Mouse (Mus musculus): ENCODE data around the gene Nfia. TPM values are rescaled to one million over a fixed set of nuclear protein-coding genes. Genes with fewer than 3 reads are reported as not detected.

Gene Nfia
- polyA plus RNA-seq, 1 experiment from 2014 or later: 17.0 TPM

GRCm38 (mm10) chr4:98120706-98121340 lies 348.3 kb downstream of the Nfia start:
- Histone ChIP-seq H3K4me3 (no peak overlapping the region), H3K27ac (replicated peaks) (no peak overlapping the region), H3K36me3 (replicated peaks) (no peaks in the 10 kb centered on the region), H3K9me3 (no peaks in the 10 kb centered on the region), H3K27me3 (replicated peaks; ENCODE audit: low read depth, poor library complexity, severe bottlenecking) (no peaks in the 10 kb centered on the region), H3K4me1 (peaks cover 22% of the 10 kb centered on the region; the same call in 1 of the 2 replicates)
- DNase-seq (ENCODE audit: low spot score): no peak
- 88% methylated on average over 6 of the region's 6 CpGs for WGBS

GRCm38 (mm10) chr4:98126003-98126677 lies 353.6 kb downstream of the Nfia start:
- WGBS: 84% methylated on average over 11 of the region's 11 CpGs
- H3K27me3 ChIP-seq (replicated peaks; ENCODE audit: low read depth, poor library complexity, severe bottlenecking): no peaks in the 10 kb centered on the region
- no peak overlapping the region for H3K4me3 ChIP-seq
- no peak overlapping the region for H3K27ac ChIP-seq (replicated peaks)
- no peaks in the 10 kb centered on the region for H3K9me3 ChIP-seq
- H3K36me3 ChIP-seq (replicated peaks): no peaks in the 10 kb centered on the region
- no peak for DNase-seq (ENCODE audit: low spot score)
- H3K4me1 ChIP-seq: no peaks in the 10 kb centered on the region

GRCm38 (mm10) chr4:98130798-98131197 lies 358.3 kb downstream of the Nfia start:
- Histone ChIP-seq H3K36me3 (replicated peaks) (no peaks in the 10 kb centered on the region), H3K4me1 (no peaks in the 10 kb centered on the region), H3K27me3 (replicated peaks; ENCODE audit: low read depth, poor library complexity, severe bottlenecking) (no peaks in the 10 kb centered on the region), H3K4me3 (no peak overlapping the region), H3K27ac (replicated peaks) (no peak overlapping the region), H3K9me3 (no peaks in the 10 kb centered on the region)
- 71% methylated on average over 2 of the region's 2 CpGs for WGBS
- no peak for DNase-seq (ENCODE audit: low spot score)

- WGBS: 92% methylated on average over 4 of the region's 4 CpGs
- no peak for DNase-seq (ENCODE audit: low spot score)
- Histone ChIP-seq H3K27me3 (replicated peaks; ENCODE audit: low read depth, poor library complexity, severe bottlenecking) (no peaks in the 10 kb centered on the region), H3K4me3 (no peak overlapping the region), H3K9me3 (no peaks in the 10 kb centered on the region), H3K4me1 (no peaks in the 10 kb centered on the region), H3K36me3 (replicated peaks) (no peaks in the 10 kb centered on the region), H3K27ac (replicated peaks) (no peak overlapping the region)
Observed at GRCm38 (mm10) chr4:98134027-98134426, 361.5 kb downstream of the Nfia start.

- DNase-seq (ENCODE audit: low spot score): no peak
- Histone ChIP-seq H3K27ac (replicated peaks) (no peak overlapping the region), H3K4me3 (no peak overlapping the region), H3K36me3 (replicated peaks) (no peaks in the 10 kb centered on the region), H3K4me1 (no peaks in the 10 kb centered on the region), H3K9me3 (no peaks in the 10 kb centered on the region), H3K27me3 (replicated peaks; ENCODE audit: low read depth, poor library complexity, severe bottlenecking) (no peaks in the 10 kb centered on the region)
- 90% methylated on average over 2 of the region's 2 CpGs for WGBS
Observed at GRCm38 (mm10) chr4:98136072-98136471, 363.5 kb downstream of the Nfia start.

- no peaks in the 10 kb centered on the region for H3K9me3 ChIP-seq
- H3K4me1 ChIP-seq: no peaks in the 10 kb centered on the region
- no peaks in the 10 kb centered on the region for H3K27me3 ChIP-seq (replicated peaks; ENCODE audit: low read depth, poor library complexity, severe bottlenecking)
- no peak overlapping the region for H3K27ac ChIP-seq (replicated peaks)
- DNase-seq (ENCODE audit: low spot score): no peak
- no peak overlapping the region for H3K4me3 ChIP-seq
- no peaks in the 10 kb centered on the region for H3K36me3 ChIP-seq (replicated peaks)
- 81% methylated on average over 1 of the region's 1 CpGs for WGBS
Observed at GRCm38 (mm10) chr4:98142879-98143436, 370.4 kb downstream of the Nfia start.

- no peak for DNase-seq (ENCODE audit: low spot score)
- Histone ChIP-seq H3K27ac (replicated peaks) (no peak overlapping the region), H3K36me3 (replicated peaks) (no peaks in the 10 kb centered on the region), H3K9me3 (no peaks in the 10 kb centered on the region), H3K27me3 (replicated peaks; ENCODE audit: low read depth, poor library complexity, severe bottlenecking) (no peaks in the 10 kb centered on the region), H3K4me3 (no peak overlapping the region), H3K4me1 (no peaks in the 10 kb centered on the region)
- WGBS: 86% methylated on average over 5 of the region's 5 CpGs
Observed at GRCm38 (mm10) chr4:98150576-98150975, 378.0 kb downstream of the Nfia start.

- H3K4me3 ChIP-seq: no peak overlapping the region
- WGBS: 87% methylated on average over 3 of the region's 3 CpGs
- no peaks in the 10 kb centered on the region for H3K4me1 ChIP-seq
- H3K9me3 ChIP-seq: no peaks in the 10 kb centered on the region
- H3K36me3 ChIP-seq (replicated peaks): no peaks in the 10 kb centered on the region
- H3K27me3 ChIP-seq (replicated peaks; ENCODE audit: low read depth, poor library complexity, severe bottlenecking): no peaks in the 10 kb centered on the region
- no peak for DNase-seq (ENCODE audit: low spot score)
- no peak overlapping the region for H3K27ac ChIP-seq (replicated peaks)
Observed at GRCm38 (mm10) chr4:98157921-98158320, 385.4 kb downstream of the Nfia start.

- 0 out of 2 replicates have a peak, but pooled peaks cover 3% of the 10 kb centered on the region for H3K4me1 ChIP-seq
- no peak for DNase-seq (ENCODE audit: low spot score)
- no peak overlapping the region for H3K27ac ChIP-seq (replicated peaks)
- WGBS: 55% methylated on average over 3 of the region's 3 CpGs
- no peaks in the 10 kb centered on the region for H3K36me3 ChIP-seq (replicated peaks)
- no peaks in the 10 kb centered on the region for H3K27me3 ChIP-seq (replicated peaks; ENCODE audit: low read depth, poor library complexity, severe bottlenecking)
- H3K4me3 ChIP-seq: no peak overlapping the region
- H3K9me3 ChIP-seq: no peaks in the 10 kb centered on the region
Observed at GRCm38 (mm10) chr4:98166379-98166778, 393.8 kb downstream of the Nfia start.

Other genes starting within 250 kb of the Nfia start
- gene E130114P18Rik, start 5.3 kb downstream of the Nfia start, polyA plus RNA-seq (2016; fragmentation: Nextera tagmentation; extraction: Ambion mirVana): 10.9 and 13.6 TPM in 2 replicates

Data from embryonic facial prominence, embryonic 10.5 days (tissue).